Comparison of ENCODE assay signal across 8 mouse cellular contexts in genomic region chr3:87996971-87997614, GRCm38 (mm10). TPM values are rescaled to one million over a fixed set of nuclear protein-coding genes. Genes with fewer than 3 reads are reported as not detected.
DNase-seq lines count a peak whose midpoint lies in the region; ATAC-seq and TF ChIP-seq lines count a peak whose summit lies in the region.

No protein-coding gene starts in this region.

- TF ChIP-seq CTCF in layer of hippocampus, adult 2 months (conservative IDR thresholded peaks at IDR 0.05) = no peak
- no peak for TF ChIP-seq CTCF in hindbrain, postnatal 0 days (IDR thresholded peaks at IDR 0.05; ENCODE audit: low read depth)

- peak overlapping the region; percentile 57; the same call in 1 of the 2 replicates for H3K27ac ChIP-seq in layer of hippocampus, adult 2 months
- H3K27ac ChIP-seq in embryonic facial prominence, embryonic 12.5 days = no peak overlapping the region
- H3K27ac ChIP-seq in hindbrain, postnatal 0 days = no peak overlapping the region
- H3K27ac ChIP-seq in lung, embryonic 16.5 days (ENCODE audit: low read length) = no peak overlapping the region

- H3K27me3 ChIP-seq in embryonic facial prominence, embryonic 12.5 days = peaks cover 100% of the 10 kb centered on the region
- peaks cover 45% of the 10 kb centered on the region for H3K27me3 ChIP-seq in hindbrain, postnatal 0 days (ENCODE audit: insufficient read depth, low read length)
- peaks cover 89% of the 10 kb centered on the region for H3K27me3 ChIP-seq in lung, embryonic 16.5 days (ENCODE audit: control insufficient read depth, insufficient read depth, low read depth, low read length)

- 1% methylated on average over 48 of the region's 49 CpGs for WGBS in embryonic facial prominence, embryonic 12.5 days
- 4% methylated on average over 47 of the region's 49 CpGs for WGBS in hindbrain, postnatal 0 days
- 1% methylated on average over 49 of the region's 49 CpGs for WGBS in lung, embryonic 16.5 days

- H3K36me3 ChIP-seq in embryonic facial prominence, embryonic 12.5 days = no peaks in the 10 kb centered on the region
- no peaks in the 10 kb centered on the region; the same call in 1 of the 2 replicates for H3K36me3 ChIP-seq in hindbrain, postnatal 0 days (ENCODE audit: insufficient read depth, low read length)
- no peaks in the 10 kb centered on the region for H3K36me3 ChIP-seq in lung, embryonic 16.5 days (ENCODE audit: control insufficient read depth, insufficient read depth, low read length)

- H3K9me3 ChIP-seq in embryonic facial prominence, embryonic 12.5 days = no peaks in the 10 kb centered on the region
- no peaks in the 10 kb centered on the region for H3K9me3 ChIP-seq in hindbrain, postnatal 0 days (ENCODE audit: low read length)
- H3K9me3 ChIP-seq in lung, embryonic 16.5 days (ENCODE audit: control insufficient read depth, low read length) = no peaks in the 10 kb centered on the region

- H3K4me3 ChIP-seq in layer of hippocampus, adult 2 months = peak overlapping the region; percentile 69
- peak overlapping the region; percentile 36 for H3K4me3 ChIP-seq in embryonic facial prominence, embryonic 12.5 days
- H3K4me3 ChIP-seq in hindbrain, postnatal 0 days (ENCODE audit: low read length) = peak overlapping the region; percentile 45
- peak overlapping the region; percentile 43 for H3K4me3 ChIP-seq in lung, embryonic 16.5 days (ENCODE audit: low read length)

- ATAC-seq in embryonic facial prominence, embryonic 12.5 days (ENCODE audit: insufficient number of reproducible peaks, insufficient read depth, low FRiP score, low TSS enrichment) = no peak
- no peak for ATAC-seq in hindbrain, postnatal 0 days
- 0 out of 2 replicates have a peak, but pooled peaks have one; percentile 37 for ATAC-seq in lung, embryonic 16.5 days (ENCODE audit: low read depth)

- peak overlapping the region; percentile 57 for H3K4me2 ChIP-seq in embryonic facial prominence, embryonic 12.5 days (replicated peaks)
- peak overlapping the region; percentile 71 for H3K4me2 ChIP-seq in hindbrain, postnatal 0 days (ENCODE audit: low read depth, low read length)
- H3K4me2 ChIP-seq in lung, embryonic 16.5 days (ENCODE audit: low read depth, low read length) = peak overlapping the region; percentile 53

- no peak for DNase-seq in layer of hippocampus, adult 2 months (ENCODE audit: low spot score in 2 of 2)
- no peak for DNase-seq in layer of hippocampus, adult 9-10 months (ENCODE audit: low spot score)
- peak; percentile 54 for DNase-seq in hindbrain, postnatal 0 days (ENCODE audit: low spot score)
- no peak for DNase-seq in frontal cortex, adult 2 months (ENCODE audit: extremely low spot score in 1 of 2, low spot score in 1 of 2)
- no peak for DNase-seq in layer of hippocampus, postnatal 10 days (ENCODE audit: low spot score in 2 of 2)
- DNase-seq in B cell, adult 2 months = no peak

- peaks cover 22% of the 10 kb centered on the region for H3K4me1 ChIP-seq in embryonic facial prominence, embryonic 12.5 days
- peaks cover 20% of the 10 kb centered on the region for H3K4me1 ChIP-seq in hindbrain, postnatal 0 days (ENCODE audit: insufficient read depth, low read length)
- H3K4me1 ChIP-seq in lung, embryonic 16.5 days (replicated peaks; ENCODE audit: control insufficient read depth, insufficient read depth, low read length) = peaks cover 16% of the 10 kb centered on the region

- H3K9ac ChIP-seq in embryonic facial prominence, embryonic 12.5 days = no peak overlapping the region
- peak overlapping the region; percentile 53 for H3K9ac ChIP-seq in hindbrain, postnatal 0 days (replicated peaks; ENCODE audit: low read length)
- no peak overlapping the region for H3K9ac ChIP-seq in lung, embryonic 16.5 days (ENCODE audit: low read length)

RNA-seq across cellular contexts. Expression of gene Bcan, which starts 2.9 kb away (rescaled TPM):
- 100 to 1,000 TPM; 309 to 328 TPM for total RNA-seq in layer of hippocampus, adult 2 months (2021)
- polyA plus RNA-seq in embryonic facial prominence, embryonic 12.5 days (2016; fragmentation: Nextera tagmentation; extraction: Ambion mirVana) = 0.15 and 0.39 TPM in 2 replicates
- 318 and 347 TPM in 2 replicates for total RNA-seq in hindbrain, postnatal 0 days (2014; rRNA removed)
- 229 and 237 TPM in 2 replicates for polyA plus RNA-seq in hindbrain, postnatal 0 days (2015; fragmentation: Nextera tagmentation; extraction: Ambion mirVana)
- polyA plus RNA-seq in lung, embryonic 16.5 days (2015; fragmentation: Nextera tagmentation; extraction: Ambion mirVana) = 0.44 and 0.54 TPM in 2 replicates
- polyA plus RNA-seq in frontal cortex, adult 2 months (2012; rRNA removed) = 359 and 380 TPM in 2 replicates
- 100 to 1,000 TPM; 350 to 399 TPM for total RNA-seq in layer of hippocampus, postnatal 10 days (2021)

RNA-seq across cellular contexts. Expression of gene Nes, which starts 26.2 kb away (rescaled TPM):
- 1 to 10 TPM; 4.0 to 4.8 TPM for total RNA-seq in layer of hippocampus, adult 2 months (2021)
- 40.0 and 42.0 TPM in 2 replicates for polyA plus RNA-seq in embryonic facial prominence, embryonic 12.5 days (2016; fragmentation: Nextera tagmentation; extraction: Ambion mirVana)
- 37.2 and 40.0 TPM in 2 replicates for total RNA-seq in hindbrain, postnatal 0 days (2014; rRNA removed)
- polyA plus RNA-seq in hindbrain, postnatal 0 days (2015; fragmentation: Nextera tagmentation; extraction: Ambion mirVana) = 14.9 and 15.7 TPM in 2 replicates
- polyA plus RNA-seq in lung, embryonic 16.5 days (2015; fragmentation: Nextera tagmentation; extraction: Ambion mirVana) = 15.5 and 15.6 TPM in 2 replicates
- 4.3 and 4.8 TPM in 2 replicates for polyA plus RNA-seq in frontal cortex, adult 2 months (2012; rRNA removed)
- 10 to 100 TPM; 14.7 to 18.5 TPM for total RNA-seq in layer of hippocampus, postnatal 10 days (2021)

RNA-seq across cellular contexts. Expression of gene Hapln2, which starts 30.3 kb away (rescaled TPM):
- 10 to 100 TPM; 16.2 to 16.5 TPM for total RNA-seq in layer of hippocampus, adult 2 months (2021)
- 0.09 and 0.34 TPM in 2 replicates for polyA plus RNA-seq in embryonic facial prominence, embryonic 12.5 days (2016; fragmentation: Nextera tagmentation; extraction: Ambion mirVana)
- total RNA-seq in hindbrain, postnatal 0 days (2014; rRNA removed) = 0.47 and 0.50 TPM in 2 replicates
- polyA plus RNA-seq in hindbrain, postnatal 0 days (2015; fragmentation: Nextera tagmentation; extraction: Ambion mirVana) = 1.2 and 1.5 TPM in 2 replicates
- 0.10 and 0.28 TPM in 2 replicates for polyA plus RNA-seq in lung, embryonic 16.5 days (2015; fragmentation: Nextera tagmentation; extraction: Ambion mirVana)
- polyA plus RNA-seq in frontal cortex, adult 2 months (2012; rRNA removed) = 28.5 and 39.4 TPM in 2 replicates
- 1 to 10 TPM in 1 of 2 experiments, under 1 TPM in 1; 0.42 to 1.0 TPM for total RNA-seq in layer of hippocampus, postnatal 10 days (2021)

RNA-seq across cellular contexts. Expression of gene Gpatch4, which starts 45.8 kb away (rescaled TPM):
- 10 to 100 TPM; 15.0 to 16.5 TPM for total RNA-seq in layer of hippocampus, adult 2 months (2021)
- 32.7 and 34.6 TPM in 2 replicates for polyA plus RNA-seq in embryonic facial prominence, embryonic 12.5 days (2016; fragmentation: Nextera tagmentation; extraction: Ambion mirVana)
- total RNA-seq in hindbrain, postnatal 0 days (2014; rRNA removed) = 6.3 and 9.0 TPM in 2 replicates
- polyA plus RNA-seq in hindbrain, postnatal 0 days (2015; fragmentation: Nextera tagmentation; extraction: Ambion mirVana) = 31.7 and 33.5 TPM in 2 replicates
- 22.4 and 25.6 TPM in 2 replicates for polyA plus RNA-seq in lung, embryonic 16.5 days (2015; fragmentation: Nextera tagmentation; extraction: Ambion mirVana)
- polyA plus RNA-seq in frontal cortex, adult 2 months (2012; rRNA removed) = 13.7 and 14.4 TPM in 2 replicates
- 10 to 100 TPM; 20.9 to 27.1 TPM for total RNA-seq in layer of hippocampus, postnatal 10 days (2021)

RNA-seq across cellular contexts. Expression of gene Crabp2, which starts 48.6 kb away (rescaled TPM):
- 1 to 10 TPM; 1.6 to 3.7 TPM for total RNA-seq in layer of hippocampus, adult 2 months (2021)
- 467 and 481 TPM in 2 replicates for polyA plus RNA-seq in embryonic facial prominence, embryonic 12.5 days (2016; fragmentation: Nextera tagmentation; extraction: Ambion mirVana)
- 9.8 and 28.6 TPM in 2 replicates for total RNA-seq in hindbrain, postnatal 0 days (2014; rRNA removed)
- polyA plus RNA-seq in hindbrain, postnatal 0 days (2015; fragmentation: Nextera tagmentation; extraction: Ambion mirVana) = 44.5 and 46.3 TPM in 2 replicates
- polyA plus RNA-seq in lung, embryonic 16.5 days (2015; fragmentation: Nextera tagmentation; extraction: Ambion mirVana) = 4.7 and 4.9 TPM in 2 replicates
- 9.2 and 11.0 TPM in 2 replicates for polyA plus RNA-seq in frontal cortex, adult 2 months (2012; rRNA removed)
- 1 to 10 TPM; 2.0 to 6.4 TPM for total RNA-seq in layer of hippocampus, postnatal 10 days (2021)

Comparison
In these comparisons a context has a peak if more than half of its experiments do, and no peak if none do; other contexts are left out.
1. RNA of gene Bcan, which starts 2.9 kb away (polyA plus RNA-seq): 359 to 380 TPM in frontal cortex, adult 2 months and 229 to 237 TPM in hindbrain, postnatal 0 days; 0.44 to 0.54 TPM in lung, embryonic 16.5 days and 0.15 to 0.39 TPM in embryonic facial prominence, embryonic 12.5 days; every median in the first group is over 100 times any median in the second.
2. RNA of gene Hapln2, which starts 30.3 kb away (polyA plus RNA-seq): 28.5 to 39.4 TPM in frontal cortex, adult 2 months; 1.2 to 1.5 TPM in hindbrain, postnatal 0 days, 0.10 to 0.28 TPM in lung, embryonic 16.5 days and 0.09 to 0.34 TPM in embryonic facial prominence, embryonic 12.5 days; every median in the first group is over 10 times any median in the second.
3. Peak in every context shown above with its lines, with median percentiles within 50 percentile points of each other: H3K4me3 ChIP-seq and H3K4me2 ChIP-seq.